Mouse (Mus musculus) liver, embryonic 14.5 days (tissue): ENCODE measurements around the gene Dpp7.

Experiments
- CTCF ChIP-seq: IDR thresholded peaks from 2 replicates; pipeline ENCODE4 v1.5.1; 2016; ENCODE audit warnings: antibody characterized with exemption, low read depth, control low read depth
- EP300 ChIP-seq: IDR thresholded peaks from 2 replicates; pipeline ENCODE4 v1.6.1; 2016; ENCODE audit warnings: antibody characterized with exemption, low read depth

GRCm38 (mm10) chr2:25359848-25360247 is 3.7 kb upstream of the Dpp7 start:
- no peak for TF ChIP-seq CTCF
- no peak for TF ChIP-seq EP300
